Mouse (Mus musculus) ES-E14 (cell line): ENCODE data around the gene Treh. TPM values are rescaled to one million over a fixed set of nuclear protein-coding genes. Genes with fewer than 3 reads are reported as not detected.

Experiments used
- DNase-seq: peaks from one replicate; pipeline ENCODE4 v3.0.0-alpha.2; 2013; ENCODE audit warnings: low read depth, low spot score
- H3K27ac ChIP-seq: 2 replicates; pipeline ENCODE4 v1.5.1; 2012; ENCODE audit warnings: low read depth, mild to moderate bottlenecking, low read length, moderate library complexity, mixed read lengths; ENCODE audit not compliant: poor library complexity, insufficient read depth, severe bottlenecking
- H3K36me3 ChIP-seq: 2 replicates; pipeline ENCODE4 v1.6.1; 2012; ENCODE audit warnings: mild to moderate bottlenecking, low read length, moderate library complexity, mixed read lengths; ENCODE audit not compliant: control insufficient read depth, poor library complexity, insufficient read depth, severe bottlenecking
- H3K4me1 ChIP-seq, 2 experiments: fragments of 150-350 bp in 1 of 2; sonication (generic) in 1 of 2; 2 replicates each; pipeline ENCODE4 v1.6.1; 2012; ENCODE audit warnings: low read length in 2 of 2, mild to moderate bottlenecking in 1 of 2, mixed read lengths in 1 of 2; ENCODE audit not compliant: control insufficient read depth in 2 of 2, insufficient read depth in 2 of 2, poor library complexity in 1 of 2
- H3K4me3 ChIP-seq, 2 experiments: fragments of 150-350 bp in 1 of 2; sonication (generic) in 1 of 2; 2 replicates each; pipeline ENCODE4 v1.5.1; 2012; ENCODE audit warnings: low read length in 2 of 2, low read depth in 1 of 2, mild to moderate bottlenecking in 1 of 2, mixed read lengths in 1 of 2; ENCODE audit not compliant: insufficient read depth in 1 of 2, poor library complexity in 1 of 2, severe bottlenecking in 1 of 2
- H3K9ac ChIP-seq: 2 replicates; pipeline ENCODE4 v1.6.1; 2012; ENCODE audit warnings: low read depth, mild to moderate bottlenecking, low read length, mixed read lengths; ENCODE audit not compliant: poor library complexity, insufficient read depth, severe bottlenecking
- H3K9me3 ChIP-seq: fragments of 150-350 bp; sonication (generic); 2 replicates; pipeline ENCODE4 v1.6.1; 2012; ENCODE audit warnings: low read depth, mild to moderate bottlenecking, low read length; ENCODE audit not compliant: control insufficient read depth, insufficient read depth
- CHD2 ChIP-seq: IDR thresholded peaks from 2 replicates; pipeline ENCODE4 v1.6.1; 2014; ENCODE audit warnings: mild to moderate bottlenecking, low read depth, low read length, inconsistent platforms
- HCFC1 ChIP-seq: IDR thresholded peaks from 2 replicates; pipeline ENCODE4 v1.6.1; 2012; ENCODE audit warnings: low read length, inconsistent platforms, borderline replicate concordance; ENCODE audit not compliant: insufficient read depth
- MAFK ChIP-seq: IDR thresholded peaks from 2 replicates; pipeline ENCODE4 v1.6.1; 2014; ENCODE audit warnings: mild to moderate bottlenecking, low read depth, low read length, inconsistent platforms; ENCODE audit not compliant: insufficient read depth
- ZC3H11A ChIP-seq: IDR thresholded peaks from 2 replicates; pipeline ENCODE4 v1.6.1; 2012; ENCODE audit warnings: low read depth, mild to moderate bottlenecking, inconsistent platforms, low read length, borderline replicate concordance
- ZNF384 ChIP-seq: IDR thresholded peaks from 2 replicates; pipeline ENCODE4 v1.6.1; 2012; ENCODE audit warnings: low read depth, low read length, inconsistent platforms
- in situ Hi-C, 2 experiments: fragments of 600-800 bp; cut with MboI; formaldehyde crosslinking; loops; one replicate each; pipeline ENCODE4 v1.15.1; 2025; ENCODE audit warnings: low sequenced_read_pairs in 2 of 2, inconsistent platforms in 1 of 2; ENCODE audit not compliant: unreplicated experiment in 2 of 2
- total RNA-seq: library from RNA; depleted of rRNA; stranded (reverse); fragments of 300-350 nt; gene quantifications from 2 replicates; pipeline ENCODE4 v1.2.3, GENCODE M21; 2012

Gene Treh
- total RNA-seq, 1 experiment, result not detected

- no peak overlapping the region for H3K27ac ChIP-seq
- H3K9ac ChIP-seq, result no peak overlapping the region
- no peak for DNase-seq
- H3K4me1 ChIP-seq, result peaks cover 2 to 12% of the 10 kb centered on the region in 2 experiments; a peak in 2 of 4 replicates
- no peak for TF ChIP-seq ZNF384
- TF ChIP-seq ZC3H11A, result no peak
- no peak for TF ChIP-seq HCFC1
- in situ Hi-C loops, result no loop called here
- no peaks in the 10 kb centered on the region for H3K36me3 ChIP-seq
- no peaks in the 10 kb centered on the region for H3K9me3 ChIP-seq
- no peak overlapping the region for H3K4me3 ChIP-seq
Observed at GRCm38 (mm10) chr9:44724665-44725064, 51.6 kb downstream of the Treh start.

DNA sequence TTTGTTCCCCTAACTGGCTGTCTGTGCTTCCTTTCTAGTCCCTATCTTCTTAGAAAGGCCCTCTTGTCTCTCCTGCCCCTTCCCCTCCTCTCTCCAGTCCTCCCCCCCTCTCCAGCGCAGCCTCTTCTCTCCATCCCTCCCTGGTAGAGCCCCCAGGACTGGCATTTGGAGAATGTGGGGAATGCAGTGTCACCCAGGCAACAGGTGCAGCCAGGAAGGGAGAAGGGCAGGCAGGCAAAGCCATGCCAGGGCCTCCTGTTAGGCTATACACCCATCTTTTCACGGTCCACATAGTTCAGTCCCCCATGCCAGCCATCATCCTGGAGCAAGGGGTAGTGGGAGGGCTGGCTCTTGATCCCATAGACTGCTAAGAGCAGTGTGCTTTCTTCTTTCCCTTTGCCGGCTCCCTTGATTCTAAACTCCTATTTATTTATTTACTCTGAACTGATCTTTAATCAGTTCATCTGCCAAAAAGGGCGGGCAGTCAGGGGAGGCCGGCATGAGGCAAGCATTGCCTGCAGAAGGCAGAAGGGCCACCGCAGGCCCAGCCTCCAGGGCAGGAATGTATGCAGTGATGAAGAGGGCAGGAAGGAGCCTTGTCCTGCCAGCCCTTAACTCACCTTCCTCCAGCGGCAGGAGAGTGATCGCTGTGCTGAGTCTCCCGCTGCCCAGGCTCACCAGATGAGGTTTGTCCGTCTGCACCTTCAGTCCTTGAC, 53.6 kb downstream of the Treh start:
- Histone ChIP-seq H3K4me3 (no peak overlapping the region), H3K9ac (no peak overlapping the region), H3K36me3 (no peaks in the 10 kb centered on the region), H3K27ac (no peak overlapping the region), H3K4me1 (peaks cover 2 to 8% of the 10 kb centered on the region in 2 experiments; a peak in 2 of 4 replicates), H3K9me3 (no peaks in the 10 kb centered on the region)
- DNase-seq, result no peak
- in situ Hi-C loops, result no loop called here
- TF ChIP-seq HCFC1 (no peak), ZNF384 (no peak), ZC3H11A (no peak), MAFK (no peak), CHD2 (no peak)

- Histone ChIP-seq H3K9me3 (no peaks in the 10 kb centered on the region), H3K9ac (no peak overlapping the region), H3K27ac (no peak overlapping the region), H3K36me3 (no peaks in the 10 kb centered on the region), H3K4me3 (no peak overlapping the region), H3K4me1 (peaks cover 2 to 5% of the 10 kb centered on the region in 2 experiments; a peak in 1 of 4 replicates)
- no peak for DNase-seq
- TF ChIP-seq ZC3H11A, result no peak
- no peak for TF ChIP-seq MAFK
- TF ChIP-seq CHD2, result no peak
- TF ChIP-seq ZNF384, result no peak
- no peak for TF ChIP-seq HCFC1
- in situ Hi-C loops, result no loop called here
Observed at GRCm38 (mm10) chr9:44727441-44727840, 54.4 kb downstream of the Treh start.

- no peaks in the 10 kb centered on the region for H3K36me3 ChIP-seq
- no peak overlapping the region for H3K27ac ChIP-seq
- no peak overlapping the region for H3K4me3 ChIP-seq
- H3K9me3 ChIP-seq, result no peaks in the 10 kb centered on the region
- DNase-seq, result no peak
- TF ChIP-seq MAFK, result no peak
- no peak for TF ChIP-seq ZNF384
- no peak for TF ChIP-seq HCFC1
- in situ Hi-C loops, result no loop called here
- no peak overlapping the region for H3K9ac ChIP-seq
- H3K4me1 ChIP-seq, result peaks cover under 1 to 6% of the 10 kb centered on the region in 2 experiments; a peak in 1 of 4 replicates
Observed at GRCm38 (mm10) chr9:44732130-44732549, 59.1 kb downstream of the Treh start.

- no peak for DNase-seq
- TF ChIP-seq HCFC1 (no peak), ZC3H11A (no peak), ZNF384 (no peak)
- Histone ChIP-seq H3K36me3 (no peaks in the 10 kb centered on the region), H3K9ac (no peak overlapping the region), H3K27ac (no peak overlapping the region), H3K4me3 (peak overlapping the region; percentile 61 to 71; a peak in 2 of 4 replicates), H3K9me3 (no peaks in the 10 kb centered on the region), H3K4me1 (peaks cover 0 to 6% of the 10 kb centered on the region in 2 experiments; a peak in 1 of 4 replicates)
- in situ Hi-C loops, result no loop called here
Observed at GRCm38 (mm10) chr9:44732921-44733530, 60.0 kb downstream of the Treh start.
